22 mouse cellular contexts compared by ENCODE assay signal in the genomic region with DNA sequence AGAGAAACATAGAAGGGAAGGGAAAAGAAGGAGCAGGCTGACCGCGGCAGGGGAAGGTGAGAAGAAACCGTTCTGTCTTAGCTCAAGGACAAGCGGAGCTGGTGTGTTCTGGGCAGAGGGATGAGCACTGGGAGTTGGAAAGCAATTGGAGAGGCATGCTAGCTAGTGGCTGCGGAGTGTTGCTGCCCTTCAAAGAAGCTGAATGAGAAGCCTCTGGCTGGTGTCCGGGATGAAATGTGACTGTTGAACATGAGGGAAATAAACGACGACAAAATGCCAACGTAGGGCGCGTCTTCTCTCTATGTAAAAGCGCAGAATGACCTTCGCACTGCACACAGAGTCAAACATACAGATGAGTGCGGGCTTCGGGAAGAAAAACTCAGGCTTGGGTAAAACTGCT.
"Had no signal": no experiment of that assay in that cellular context is flagged by ENCODE, and none has a peak within 500 bp of the region (broad histone marks: within the 10 kb centered on the region; RNA-seq: fewer than 3 reads in every experiment).

No protein-coding gene starts in this region.

- H3K27ac ChIP-seq: kidney, postnatal 0 days; left cerebral cortex, adult 2 months; limb, embryonic 10.5 days; limb, embryonic 13.5 days; liver, embryonic 12.5 days; liver, embryonic 15.5 days; lung, embryonic 15.5 days; macrophage; midbrain, embryonic 13.5 days; neural tube, embryonic 13.5 days; stomach, postnatal 0 days had no signal

- H3K27me3 ChIP-seq: liver, embryonic 12.5 days; liver, embryonic 15.5 days; lung, embryonic 15.5 days; midbrain, embryonic 13.5 days; neural tube, embryonic 13.5 days had no signal

- H3K36me3 ChIP-seq: limb, embryonic 10.5 days; limb, embryonic 13.5 days; liver, embryonic 12.5 days; liver, embryonic 15.5 days; lung, embryonic 15.5 days; midbrain, embryonic 13.5 days; neural tube, embryonic 13.5 days had no signal

- DNase-seq: kidney, adult 2 months; kidney, postnatal 25 days; layer of hippocampus, postnatal 36 days; liver; lung, adult 18-20 months; retina, postnatal 1 day; thymus, adult 2 months; thymus, postnatal 14 days; thymus, postnatal 4 days had no signal

- H3K4me2 ChIP-seq: limb, embryonic 13.5 days; liver, embryonic 12.5 days; liver, embryonic 15.5 days; lung, embryonic 15.5 days; midbrain, embryonic 13.5 days; neural tube, embryonic 13.5 days had no signal

- H3K9me3 ChIP-seq: limb, embryonic 10.5 days; limb, embryonic 13.5 days; liver, embryonic 12.5 days; liver, embryonic 15.5 days; lung, embryonic 15.5 days; midbrain, embryonic 13.5 days; neural tube, embryonic 13.5 days had no signal

- H3K9ac ChIP-seq: limb, embryonic 13.5 days; liver, embryonic 12.5 days; liver, embryonic 15.5 days; lung, embryonic 15.5 days; midbrain, embryonic 13.5 days; neural tube, embryonic 13.5 days had no signal

- ATAC-seq: liver, embryonic 12.5 days; midbrain, embryonic 13.5 days; midbrain, embryonic 16.5 days had no signal

- H3K4me3 ChIP-seq: left cerebral cortex, adult 2 months; limb, embryonic 10.5 days; limb, embryonic 13.5 days; liver, embryonic 12.5 days; liver, embryonic 15.5 days; lung, embryonic 15.5 days; midbrain, embryonic 13.5 days; myocyte; neural tube, embryonic 13.5 days had no signal
